Mouse (Mus musculus): Measurements from ENCODE around the gene Bbx.
A peak's percentile ranks its signal among the peaks of the same experiment; 100 is the strongest.

GRCm38 (mm10) chr16:50415406-50415805 lies 16.8 kb downstream of the Bbx start:
- TF ChIP-seq CTCF (conservative IDR thresholded peaks at IDR 0.05 in 1 of 2, IDR thresholded peaks at IDR 0.05 in 1 of 2; ENCODE audit: low read depth in 2 of 2, low read length in 2 of 2) (no peak), CHD2 (IDR thresholded peaks at IDR 0.05; ENCODE audit: low read length) (peak; percentile 61), NRF1 (IDR thresholded peaks at IDR 0.05; ENCODE audit: low read depth, low read length) (no peak), ZKSCAN1 (IDR thresholded peaks at IDR 0.05; ENCODE audit: borderline replicate concordance, low read depth, low read length) (no peak), POLR2A (IDR thresholded peaks at IDR 0.05; ENCODE audit: low read depth, low read length) (no peak), USF1 (IDR thresholded peaks at IDR 0.05; ENCODE audit: low read depth, low read length) (no peak), KAT2A (IDR thresholded peaks at IDR 0.05; ENCODE audit: insufficient replicate concordance, low read length) (no peak), UBTF (IDR thresholded peaks at IDR 0.05; ENCODE audit: low read depth, low read length) (no peak), SMC3 (IDR thresholded peaks at IDR 0.05; ENCODE audit: low read depth, low read length) (no peak), RCOR1 (conservative IDR thresholded peaks at IDR 0.05; ENCODE audit: low read depth, low read length) (peak; percentile 64; the same call in 1 of the 2 replicates), POLR2AphosphoS2 (IDR thresholded peaks at IDR 0.05; ENCODE audit: low read depth, low read length) (no peak)
